Mouse (Mus musculus) CH12.LX (cell line): ENCODE results near the gene Itgb7.

Source experiments
- CHD1 ChIP-seq: IDR thresholded peaks from 2 replicates; pipeline ENCODE4 v1.6.1; 2012; ENCODE audit warnings: low read depth, low read length, improper control_type of control experiment, inconsistent platforms
- CTCF ChIP-seq, 2 experiments: IDR thresholded peaks in 1 of 2; conservative IDR thresholded peaks in 1 of 2; 2 replicates each; pipeline ENCODE4 v1.5.1; 2011 to 2012; ENCODE audit warnings: low read depth in 2 of 2, low read length in 2 of 2, improper control_type of control experiment in 1 of 2, inconsistent platforms in 1 of 2, mild to moderate bottlenecking in 1 of 2, moderate library complexity in 1 of 2
- E2F4 ChIP-seq: IDR thresholded peaks from 2 replicates; pipeline ENCODE4 v1.6.1; 2011; ENCODE audit warnings: low read depth, low read length, improper control_type of control experiment; ENCODE audit not compliant: insufficient replicate concordance
- GABPA ChIP-seq: IDR thresholded peaks from 2 replicates; pipeline ENCODE4 v1.6.1; 2012; ENCODE audit warnings: low read depth, low read length, improper control_type of control experiment, inconsistent platforms; ENCODE audit not compliant: insufficient replicate concordance

DNA sequence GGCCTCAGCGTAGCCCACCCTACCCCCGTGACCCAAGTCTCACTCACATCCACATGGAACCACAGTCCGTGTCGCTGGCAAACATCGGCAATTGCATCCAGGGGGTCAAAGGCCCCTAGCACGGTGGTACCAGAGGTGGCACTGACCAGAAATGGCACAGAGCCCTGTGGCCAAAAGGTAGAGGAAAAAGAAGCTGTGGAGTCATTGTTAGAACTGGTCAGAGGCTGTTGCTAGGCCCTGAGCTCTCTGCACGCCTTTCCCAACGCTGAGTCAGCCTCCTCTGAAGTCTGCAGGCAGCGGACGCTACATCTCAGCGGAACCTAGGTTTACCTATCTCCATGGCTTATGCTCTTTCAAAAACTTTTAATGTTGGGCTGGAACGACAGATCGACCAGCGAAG, 51.8 kb downstream of the Itgb7 start:
- TF ChIP-seq CHD1 (no peak), CTCF (conservative IDR thresholded peaks at IDR 0.05 in 1 of 2, IDR thresholded peaks at IDR 0.05 in 1 of 2; ENCODE audit: low read depth in 2 of 2, low read length in 2 of 2) (no peak), E2F4 (no peak), GABPA (no peak)
